Mouse (Mus musculus) liver, embryonic 14.5 days (tissue): ENCODE measurements around the gene Pex11b. TPM values are rescaled to one million over a fixed set of nuclear protein-coding genes. Genes with fewer than 3 reads are reported as not detected.

ENCODE experiments used
- ATAC-seq: fragments of 200-750 bp; cut with Nextera tagmentation; 2 replicates; pipeline ENCODE4 v1.8.0; 2017; ENCODE audit warnings: moderate number of reproducible peaks, mild to moderate bottlenecking, moderate library complexity; ENCODE audit not compliant: insufficient read depth
- DNase-seq, 3 experiments: peaks; one replicate each; pipeline ENCODE4 v3.0.0-alpha.2; 2012 to 2013; ENCODE audit warnings: low read depth in 3 of 3, low spot score in 3 of 3
- H3K27ac ChIP-seq: fragments of 300-500 bp; sonication (generic); 2 replicates; pipeline ENCODE4 v1.5.1; 2014; ENCODE audit warnings: moderate library complexity, mild to moderate bottlenecking, control low read depth, inconsistent platforms
- H3K27me3 ChIP-seq: fragments of 300-500 bp; sonication (generic); 2 replicates; pipeline ENCODE4 v1.6.1; 2014; ENCODE audit warnings: mild to moderate bottlenecking, low read length, moderate library complexity; ENCODE audit not compliant: control insufficient read depth, insufficient read depth
- H3K36me3 ChIP-seq: fragments of 300-500 bp; sonication (generic); replicated peaks from 2 replicates; pipeline ENCODE4 v1.6.1; 2014; ENCODE audit warnings: low read depth; ENCODE audit not compliant: control insufficient read depth, insufficient read depth
- H3K4me1 ChIP-seq, 2 experiments: fragments of 200-500 bp in 1 of 2; fragments of 300-500 bp in 1 of 2; sonication (generic) in 1 of 2; replicated peaks; 2 replicates each; pipeline ENCODE4 v1.6.1; 2012 to 2014; ENCODE audit warnings: antibody characterized with exemption in 1 of 2, inconsistent platforms in 1 of 2, low read length in 1 of 2; ENCODE audit not compliant: control insufficient read depth in 2 of 2, insufficient read depth in 2 of 2
- H3K4me2 ChIP-seq: fragments of 300-500 bp; sonication (generic); 2 replicates; pipeline ENCODE4 v1.6.1; 2014; ENCODE audit warnings: low read depth, mild to moderate bottlenecking, control low read depth, moderate library complexity
- H3K4me3 ChIP-seq, 2 experiments: fragments of 200-500 bp in 1 of 2; fragments of 300-500 bp in 1 of 2; sonication (generic) in 1 of 2; 2 replicates each; pipeline ENCODE4 v1.5.1; 2012 to 2014; ENCODE audit warnings: low read depth in 2 of 2, low read length in 2 of 2, mild to moderate bottlenecking in 2 of 2, control low read depth in 1 of 2, inconsistent platforms in 1 of 2, moderate library complexity in 1 of 2; ENCODE audit not compliant: insufficient read depth in 1 of 2
- H3K9ac ChIP-seq: fragments of 300-500 bp; sonication (generic); replicated peaks from 2 replicates; pipeline ENCODE4 v1.6.1; 2014; ENCODE audit warnings: mild to moderate bottlenecking, control low read depth, moderate library complexity
- H3K9me3 ChIP-seq: fragments of 300-500 bp; sonication (generic); 2 replicates; pipeline ENCODE4 v1.6.1; 2016; ENCODE audit warnings: low read length, mixed read lengths; ENCODE audit not compliant: control insufficient read depth
- CTCF ChIP-seq: IDR thresholded peaks from 2 replicates; pipeline ENCODE4 v1.5.1; 2016; ENCODE audit warnings: antibody characterized with exemption, low read depth, control low read depth
- EP300 ChIP-seq: IDR thresholded peaks from 2 replicates; pipeline ENCODE4 v1.6.1; 2016; ENCODE audit warnings: antibody characterized with exemption, low read depth
- WGBS: fragments of 180-500 bp; shearing (Covaris S2); extraction: QIAGEN DNeasy Blood & Tissue Kit; methylation state at CpG from one replicate; pipeline ENCODE4 v1.1.7; 2014; ENCODE audit not compliant: insufficient replicate concordance; 5-methylcytosine and 5-hydroxymethylcytosine counted together
- polyA plus RNA-seq, 2 experiments: library from polyadenylated mRNA; depleted of rRNA in 1 of 2; stranded (reverse) in 1 of 2; unstranded in 1 of 2; fragments of >200 nt; fragmentation: Nextera tagmentation in 1 of 2; extraction: Ambion mirVana in 1 of 2; gene quantifications; 2 replicates each; pipeline versions ENCODE4 v1.2.1 to v1.2.3; 2012 to 2014

The Pex11b gene
- polyA plus RNA-seq, 2 experiments = 10.7 to 15.7 TPM

GRCm38 (mm10) chr3:96598156-96599068 lies 36.8 kb upstream of the Pex11b start:
- H3K9ac ChIP-seq = no peak overlapping the region

GRCm38 (mm10) chr3:96599069-96599393 lies 36.1 kb upstream of the Pex11b start:
- Histone ChIP-seq H3K9me3 (no peaks in the 10 kb centered on the region), H3K27me3 (peaks cover 79% of the 10 kb centered on the region), H3K4me1 (no peaks in the 10 kb centered on the region; a peak in 1 of 4 replicates), H3K9ac (no peak overlapping the region), H3K4me3 (no peak overlapping the region), H3K27ac (no peak overlapping the region), H3K4me2 (no peak overlapping the region), H3K36me3 (no peaks in the 10 kb centered on the region)
- TF ChIP-seq CTCF (no peak), EP300 (no peak)
- no peak for DNase-seq
- no peak for ATAC-seq
- WGBS = 40% methylated on average over 8 of the region's 8 CpGs

More at GRCm38 (mm10) chr3:96598156-96599068, 36.8 kb upstream of the Pex11b start:
- Histone ChIP-seq H3K4me1 (no peaks in the 10 kb centered on the region; a peak in 1 of 4 replicates), H3K27me3 (peaks cover 79% of the 10 kb centered on the region), H3K4me2 (peak overlapping the region; percentile 57), H3K27ac (no peak overlapping the region), H3K4me3 (peak overlapping the region; percentile 10 to 35; a peak in 3 of 4 replicates), H3K36me3 (no peaks in the 10 kb centered on the region), H3K9me3 (no peaks in the 10 kb centered on the region)
- no peak for TF ChIP-seq CTCF
- no peak for TF ChIP-seq EP300
- WGBS = 4% methylated on average over 54 of the region's 54 CpGs
- DNase-seq (no peak), ATAC-seq (no peak)

GRCm38 (mm10) chr3:96599411-96599810 lies 35.8 kb upstream of the Pex11b start:
- no peak for TF ChIP-seq CTCF
- no peak for TF ChIP-seq EP300
- Histone ChIP-seq H3K4me1 (no peaks in the 10 kb centered on the region; a peak in 1 of 4 replicates), H3K9me3 (no peaks in the 10 kb centered on the region), H3K4me2 (no peak overlapping the region), H3K27me3 (peaks cover 79% of the 10 kb centered on the region), H3K36me3 (no peaks in the 10 kb centered on the region), H3K9ac (no peak overlapping the region), H3K4me3 (no peak overlapping the region), H3K27ac (no peak overlapping the region)
- ATAC-seq (no peak), DNase-seq (no peak)
- 65% methylated on average over 3 of the region's 3 CpGs for WGBS

GRCm38 (mm10) chr3:96600639-96601250 lies 34.4 kb upstream of the Pex11b start, which contains the start of gene Lix1l:
Gene Lix1l (plus strand): TSS chr3:96601149.
- WGBS = 1% methylated on average over 27 of the region's 27 CpGs
- ATAC-seq = peak; percentile 93

GRCm38 (mm10) chr3:96601251-96601787 lies 33.9 kb upstream of the Pex11b start:
- TF ChIP-seq EP300 = no peak
- no peak for TF ChIP-seq CTCF
- WGBS = 1% methylated on average over 36 of the region's 40 CpGs
- no peaks in the 10 kb centered on the region for H3K36me3 ChIP-seq
- H3K9me3 ChIP-seq = no peaks in the 10 kb centered on the region
- peak overlapping the region; percentile 58 to 62 for H3K4me3 ChIP-seq
- DNase-seq (no peak), ATAC-seq (peak; percentile 58)
- peak overlapping the region; percentile 77 for H3K4me2 ChIP-seq
- H3K9ac ChIP-seq = peak overlapping the region; percentile 47
- no peaks in the 10 kb centered on the region for H3K4me1 ChIP-seq
- H3K27ac ChIP-seq = no peak overlapping the region
- H3K27me3 ChIP-seq = peaks cover 62% of the 10 kb centered on the region

More at GRCm38 (mm10) chr3:96600639-96601250, 34.4 kb upstream of the Pex11b start, which contains the start of gene Lix1l:
- H3K27ac ChIP-seq = no peak within 1 kb of the TSS
- H3K4me2 ChIP-seq = peak within 1 kb of the TSS; percentile 77
- no peak for TF ChIP-seq EP300
- TF ChIP-seq CTCF = no peak
- DNase-seq = peak; percentile 68 to 77 (median 70)
- H3K9me3 ChIP-seq = no peaks in the 10 kb centered on the region
- H3K36me3 ChIP-seq = no peaks in the 10 kb centered on the region
- H3K27me3 ChIP-seq = peaks cover 68% of the 10 kb centered on the region
- peak within 1 kb of the TSS; percentile 47 for H3K9ac ChIP-seq
- H3K4me1 ChIP-seq = no peaks in the 10 kb centered on the region
- H3K4me3 ChIP-seq = peak within 1 kb of the TSS; percentile 58 to 62
